Mouse (Mus musculus) ES-E14 (cell line): ENCODE data around the gene Mgea5.

ENCODE experiments used
- CHD2 ChIP-seq: IDR thresholded peaks from 2 replicates; pipeline ENCODE4 v1.6.1; 2014; ENCODE audit warnings: mild to moderate bottlenecking, low read depth, low read length, inconsistent platforms
- HCFC1 ChIP-seq: IDR thresholded peaks from 2 replicates; pipeline ENCODE4 v1.6.1; 2012; ENCODE audit warnings: low read length, inconsistent platforms, borderline replicate concordance; ENCODE audit not compliant: insufficient read depth
- MAFK ChIP-seq: IDR thresholded peaks from 2 replicates; pipeline ENCODE4 v1.6.1; 2014; ENCODE audit warnings: mild to moderate bottlenecking, low read depth, low read length, inconsistent platforms; ENCODE audit not compliant: insufficient read depth
- ZNF384 ChIP-seq: IDR thresholded peaks from 2 replicates; pipeline ENCODE4 v1.6.1; 2012; ENCODE audit warnings: low read depth, low read length, inconsistent platforms

DNA sequence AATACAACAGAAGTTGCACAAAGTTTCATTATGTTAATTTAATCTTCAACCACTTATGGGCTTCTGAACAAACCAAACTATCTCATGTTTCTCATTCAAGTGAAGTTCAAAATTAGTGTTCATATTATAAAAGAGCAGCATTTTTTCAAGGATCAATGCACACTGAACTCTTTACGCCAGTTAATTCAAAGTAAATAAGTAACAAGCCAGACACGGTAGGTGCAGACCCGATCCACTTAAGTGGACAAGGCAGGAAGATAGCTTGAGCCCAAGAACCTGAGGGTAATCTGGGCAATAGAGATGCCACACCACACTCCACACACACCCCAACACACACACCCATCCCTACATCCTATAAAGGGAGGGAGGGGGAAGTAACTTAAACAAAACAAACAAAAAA is 30.1 kb downstream of the Mgea5 start:
- TF ChIP-seq ZNF384 (no peak), HCFC1 (no peak), MAFK (no peak), CHD2 (no peak)
